Mouse (Mus musculus): ENCODE measurements around the gene Susd4. TPM values are rescaled to one million over a fixed set of nuclear protein-coding genes. Genes with fewer than 3 reads are reported as not detected.

The Susd4 gene
- total and polyA plus RNA-seq, 3 experiments: not detected

GRCm38 (mm10) chr1:182867886-182868285, 104.2 kb downstream of the Susd4 start:
- TF ChIP-seq GATA1 (IDR thresholded peaks at IDR 0.05; ENCODE audit: borderline replicate concordance, low read length) (no peak), POLR2AphosphoS5 (IDR thresholded peaks at IDR 0.05; ENCODE audit: insufficient replicate concordance, low read depth, low read length) (no peak), GATA2 (IDR thresholded peaks at IDR 0.05; ENCODE audit: borderline replicate concordance, low read depth, low read length) (no peak), TAL1 (conservative IDR thresholded peaks at IDR 0.05; ENCODE audit: low read depth, low read length) (no peak), CTCF (IDR thresholded peaks at IDR 0.05; ENCODE audit: low read depth, low read length) (no peak)
- Histone ChIP-seq H3K36me3 (replicated peaks) (no peaks in the 10 kb centered on the region), H3K4me1 (ENCODE audit: insufficient read depth, low read depth, low read length) (no peaks in the 10 kb centered on the region), H3K27me3 (ENCODE audit: insufficient read depth, low read length) (no peaks in the 10 kb centered on the region), H3K9me3 (replicated peaks) (peaks cover 73% of the 10 kb centered on the region), H3K4me3 (ENCODE audit: low read depth, low read length) (no peak overlapping the region)
- ATAC-seq (ENCODE audit: extremely low read depth, insufficient number of reproducible peaks, low FRiP score, poor library complexity, severe bottlenecking): no peak
- DNase-seq (ENCODE audit: low spot score): no peak

GRCm38 (mm10) chr1:182868432-182869113, 104.9 kb downstream of the Susd4 start:
- H3K27me3 ChIP-seq (ENCODE audit: insufficient read depth, low read length): no peaks in the 10 kb centered on the region
- DNase-seq (ENCODE audit: low spot score): no peak
- TF ChIP-seq POLR2AphosphoS5 (IDR thresholded peaks at IDR 0.05; ENCODE audit: insufficient replicate concordance, low read depth, low read length): no peak
- no peak for TF ChIP-seq GATA2 (IDR thresholded peaks at IDR 0.05; ENCODE audit: borderline replicate concordance, low read depth, low read length)
- TF ChIP-seq TAL1 (conservative IDR thresholded peaks at IDR 0.05; ENCODE audit: low read depth, low read length): no peak
- TF ChIP-seq GATA1 (IDR thresholded peaks at IDR 0.05; ENCODE audit: borderline replicate concordance, low read length): no peak
- no peak for TF ChIP-seq CTCF (IDR thresholded peaks at IDR 0.05; ENCODE audit: low read depth, low read length)
- H3K4me3 ChIP-seq (ENCODE audit: low read depth, low read length): no peak overlapping the region
- no peaks in the 10 kb centered on the region for H3K36me3 ChIP-seq (replicated peaks)
- H3K4me1 ChIP-seq (ENCODE audit: insufficient read depth, low read depth, low read length): no peaks in the 10 kb centered on the region
- peaks cover 73% of the 10 kb centered on the region for H3K9me3 ChIP-seq (replicated peaks)
- no peak for ATAC-seq (ENCODE audit: extremely low read depth, insufficient number of reproducible peaks, low FRiP score, poor library complexity, severe bottlenecking)

GRCm38 (mm10) chr1:182869114-182869456, 105.4 kb downstream of the Susd4 start:
- no peaks in the 10 kb centered on the region for H3K4me1 ChIP-seq (ENCODE audit: insufficient read depth, low read depth, low read length)

GRCm38 (mm10) chr1:182878156-182878555, 114.5 kb downstream of the Susd4 start:
- no peak for TF ChIP-seq POLR2AphosphoS5 (IDR thresholded peaks at IDR 0.05; ENCODE audit: insufficient replicate concordance, low read depth, low read length)
- TF ChIP-seq CTCF (IDR thresholded peaks at IDR 0.05; ENCODE audit: low read depth, low read length): no peak
- TF ChIP-seq GATA2 (IDR thresholded peaks at IDR 0.05; ENCODE audit: borderline replicate concordance, low read depth, low read length): no peak
- no peak for TF ChIP-seq TAL1 (conservative IDR thresholded peaks at IDR 0.05; ENCODE audit: low read depth, low read length)
- no peak for TF ChIP-seq GATA1 (IDR thresholded peaks at IDR 0.05; ENCODE audit: borderline replicate concordance, low read length)
- DNase-seq (ENCODE audit: low spot score) (no peak), ATAC-seq (ENCODE audit: extremely low read depth, insufficient number of reproducible peaks, low FRiP score, poor library complexity, severe bottlenecking) (no peak)
- Histone ChIP-seq H3K27me3 (ENCODE audit: insufficient read depth, low read length) (no peaks in the 10 kb centered on the region), H3K4me1 (ENCODE audit: insufficient read depth, low read depth, low read length) (no peaks in the 10 kb centered on the region), H3K4me3 (ENCODE audit: low read depth, low read length) (no peak overlapping the region), H3K36me3 (replicated peaks) (no peaks in the 10 kb centered on the region), H3K9me3 (replicated peaks) (peaks cover 82% of the 10 kb centered on the region)

More at GRCm38 (mm10) chr1:182869114-182869456, 105.4 kb downstream of the Susd4 start:
- no peaks in the 10 kb centered on the region for H3K27me3 ChIP-seq (ENCODE audit: insufficient read depth, low read length)
- H3K4me3 ChIP-seq (ENCODE audit: low read depth, low read length): no peak overlapping the region
- no peaks in the 10 kb centered on the region for H3K36me3 ChIP-seq (replicated peaks)
- no peak for ATAC-seq (ENCODE audit: extremely low read depth, insufficient number of reproducible peaks, low FRiP score, poor library complexity, severe bottlenecking)
- peaks cover 78% of the 10 kb centered on the region for H3K9me3 ChIP-seq (replicated peaks)
- TF ChIP-seq TAL1 (conservative IDR thresholded peaks at IDR 0.05; ENCODE audit: low read depth, low read length) (no peak), GATA2 (IDR thresholded peaks at IDR 0.05; ENCODE audit: borderline replicate concordance, low read depth, low read length) (no peak), POLR2AphosphoS5 (IDR thresholded peaks at IDR 0.05; ENCODE audit: insufficient replicate concordance, low read depth, low read length) (no peak), GATA1 (IDR thresholded peaks at IDR 0.05; ENCODE audit: borderline replicate concordance, low read length) (no peak), CTCF (IDR thresholded peaks at IDR 0.05; ENCODE audit: low read depth, low read length) (no peak)
- no peak for DNase-seq (ENCODE audit: low spot score)

GRCm38 (mm10) chr1:182878719-182879118, 115.1 kb downstream of the Susd4 start:
- no peak for TF ChIP-seq TAL1 (conservative IDR thresholded peaks at IDR 0.05; ENCODE audit: low read depth, low read length)
- no peak for TF ChIP-seq GATA1 (IDR thresholded peaks at IDR 0.05; ENCODE audit: borderline replicate concordance, low read length)
- no peak for TF ChIP-seq GATA2 (IDR thresholded peaks at IDR 0.05; ENCODE audit: borderline replicate concordance, low read depth, low read length)
- TF ChIP-seq CTCF (IDR thresholded peaks at IDR 0.05; ENCODE audit: low read depth, low read length): no peak
- TF ChIP-seq POLR2AphosphoS5 (IDR thresholded peaks at IDR 0.05; ENCODE audit: insufficient replicate concordance, low read depth, low read length): no peak
- Histone ChIP-seq H3K9me3 (replicated peaks) (peaks cover 84% of the 10 kb centered on the region), H3K4me3 (ENCODE audit: low read depth, low read length) (no peak overlapping the region), H3K27me3 (ENCODE audit: insufficient read depth, low read length) (no peaks in the 10 kb centered on the region), H3K4me1 (ENCODE audit: insufficient read depth, low read depth, low read length) (no peaks in the 10 kb centered on the region), H3K36me3 (replicated peaks) (no peaks in the 10 kb centered on the region)
- no peak for ATAC-seq (ENCODE audit: extremely low read depth, insufficient number of reproducible peaks, low FRiP score, poor library complexity, severe bottlenecking)
- no peak for DNase-seq (ENCODE audit: low spot score)

- H3K4me1 ChIP-seq (ENCODE audit: insufficient read depth, low read depth, low read length): no peaks in the 10 kb centered on the region
- TF ChIP-seq POLR2AphosphoS5 (IDR thresholded peaks at IDR 0.05; ENCODE audit: insufficient replicate concordance, low read depth, low read length) (no peak), GATA1 (IDR thresholded peaks at IDR 0.05; ENCODE audit: borderline replicate concordance, low read length) (no peak), GATA2 (IDR thresholded peaks at IDR 0.05; ENCODE audit: borderline replicate concordance, low read depth, low read length) (no peak), TAL1 (conservative IDR thresholded peaks at IDR 0.05; ENCODE audit: low read depth, low read length) (no peak), CTCF (IDR thresholded peaks at IDR 0.05; ENCODE audit: low read depth, low read length) (no peak)
- H3K4me3 ChIP-seq (ENCODE audit: low read depth, low read length): no peak overlapping the region
- no peaks in the 10 kb centered on the region for H3K36me3 ChIP-seq (replicated peaks)
- no peaks in the 10 kb centered on the region for H3K27me3 ChIP-seq (ENCODE audit: insufficient read depth, low read length)
- no peak for DNase-seq (ENCODE audit: low spot score)
- ATAC-seq (ENCODE audit: extremely low read depth, insufficient number of reproducible peaks, low FRiP score, poor library complexity, severe bottlenecking): no peak
- peaks cover 80% of the 10 kb centered on the region for H3K9me3 ChIP-seq (replicated peaks)
Observed at GRCm38 (mm10) chr1:182881246-182881645, 117.6 kb downstream of the Susd4 start.

Measured in G1E (cell line).